Mouse (Mus musculus) adrenal gland (tissue): Measurements from ENCODE around the gene Wnt5a.

Source experiments
- intact Hi-C: fragments of 180-260 bp; cut with DNase I; formaldehyde crosslinking; loops from one replicate; pipeline ENCODE4 v1.15.1; 2025

Gene Wnt5a

DNA sequence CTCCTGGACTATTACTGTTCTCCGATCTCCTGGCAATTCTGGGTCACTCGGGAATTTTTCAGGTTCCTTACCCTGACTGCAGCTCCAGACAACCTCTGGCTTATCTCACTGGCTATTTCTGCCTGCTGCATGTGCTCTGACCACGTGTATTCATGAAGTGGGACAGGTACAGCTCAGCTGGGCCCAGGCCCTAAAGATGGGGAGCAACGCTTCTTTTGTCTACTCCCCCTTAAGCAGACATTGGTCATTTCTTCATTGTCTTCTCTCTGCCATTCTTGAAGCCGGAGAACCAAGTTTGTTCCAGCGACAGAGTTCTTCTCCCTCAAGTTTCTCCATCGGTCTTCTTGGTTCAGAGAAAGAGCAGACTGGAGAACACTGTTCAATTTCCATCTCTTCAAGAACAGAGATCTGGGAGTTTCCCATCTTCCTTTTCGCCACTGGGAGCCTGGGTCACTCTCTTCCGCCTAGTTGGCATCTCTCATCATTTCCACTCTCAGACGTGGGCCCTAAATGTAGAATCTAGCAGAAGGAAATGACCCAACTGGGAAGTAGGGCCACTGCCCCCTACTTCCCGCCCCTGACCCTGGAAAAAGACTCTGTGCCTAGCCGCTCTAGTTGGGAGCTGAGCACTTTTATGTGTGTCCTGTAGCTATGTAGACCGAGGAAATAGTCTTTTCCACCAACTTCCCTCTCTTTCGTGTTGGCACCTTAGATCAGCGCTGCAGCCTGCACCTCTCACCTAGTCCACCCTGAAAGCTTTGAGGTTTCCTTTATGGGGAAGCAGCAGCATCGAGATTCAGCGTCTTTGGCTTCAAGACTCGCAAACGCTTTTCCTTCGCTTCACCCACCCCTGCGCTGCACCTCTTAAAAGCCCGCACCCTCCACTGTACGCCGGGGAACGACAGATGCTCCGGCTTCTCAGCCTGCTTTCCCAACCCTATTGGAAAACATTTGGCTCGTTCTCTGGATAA is 4.0 kb downstream of the Wnt5a start:
- intact Hi-C loops = loop anchor here (5.0 to 10.0 kb wide), 5 partner anchors 61 to 701 kb away; no protein-coding TSS in a partner anchor

DNA sequence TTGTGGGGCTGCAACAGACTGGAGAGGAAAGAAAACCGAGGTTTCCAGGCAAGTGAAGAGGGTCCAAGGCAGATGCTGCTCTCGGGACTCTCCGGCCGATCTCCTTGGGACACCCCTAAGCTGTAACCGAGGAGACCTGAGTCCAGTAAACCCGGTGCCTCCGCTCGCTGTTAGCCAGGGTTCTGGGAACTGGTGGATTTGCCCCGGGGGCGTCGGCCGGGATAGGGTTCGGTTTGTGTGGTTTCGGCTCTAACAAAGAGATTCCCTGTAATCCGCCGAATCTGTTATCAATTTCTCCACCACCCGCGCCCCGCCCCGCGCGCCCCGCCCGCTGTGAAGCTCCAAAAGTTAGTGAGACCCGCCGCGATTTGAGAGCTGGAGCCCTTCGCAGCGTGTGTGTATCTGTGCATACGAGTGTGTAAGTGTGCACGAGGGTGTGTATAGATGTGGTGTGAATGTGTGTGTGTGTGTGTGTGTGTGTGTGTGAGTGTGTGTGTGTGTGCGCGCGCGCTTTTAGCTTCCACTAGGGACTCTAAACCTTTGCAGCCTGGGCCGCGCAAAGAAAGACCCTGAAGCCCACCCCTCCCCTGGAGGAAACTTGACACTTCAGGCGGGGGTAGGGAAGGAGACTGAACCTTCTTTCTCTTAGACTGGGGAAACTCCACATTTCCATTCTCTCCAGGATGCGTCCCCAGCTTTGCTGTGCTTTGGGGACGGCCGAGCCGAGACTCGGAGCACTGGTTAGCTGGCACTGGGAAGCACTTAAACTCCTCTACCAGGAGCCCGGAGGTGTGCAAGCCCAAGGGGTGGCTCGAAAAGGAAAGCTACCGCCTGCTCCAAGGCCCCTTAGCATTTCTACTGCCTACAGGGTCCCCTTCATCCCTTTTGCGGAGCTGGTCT is 5.1 kb downstream of the Wnt5a start:
- intact Hi-C loops = loop anchor here (5.0 to 10.0 kb wide), 5 partner anchors 62 to 702 kb away; no protein-coding TSS in a partner anchor

GRCm38 (mm10) chr14:28510341-28511028 is 5.9 kb downstream of the Wnt5a start:
- intact Hi-C loops = no loop called here

- intact Hi-C loops = no loop called here
Measured at GRCm38 (mm10) chr14:28511029-28511651, 6.6 kb downstream of the Wnt5a start.

DNA sequence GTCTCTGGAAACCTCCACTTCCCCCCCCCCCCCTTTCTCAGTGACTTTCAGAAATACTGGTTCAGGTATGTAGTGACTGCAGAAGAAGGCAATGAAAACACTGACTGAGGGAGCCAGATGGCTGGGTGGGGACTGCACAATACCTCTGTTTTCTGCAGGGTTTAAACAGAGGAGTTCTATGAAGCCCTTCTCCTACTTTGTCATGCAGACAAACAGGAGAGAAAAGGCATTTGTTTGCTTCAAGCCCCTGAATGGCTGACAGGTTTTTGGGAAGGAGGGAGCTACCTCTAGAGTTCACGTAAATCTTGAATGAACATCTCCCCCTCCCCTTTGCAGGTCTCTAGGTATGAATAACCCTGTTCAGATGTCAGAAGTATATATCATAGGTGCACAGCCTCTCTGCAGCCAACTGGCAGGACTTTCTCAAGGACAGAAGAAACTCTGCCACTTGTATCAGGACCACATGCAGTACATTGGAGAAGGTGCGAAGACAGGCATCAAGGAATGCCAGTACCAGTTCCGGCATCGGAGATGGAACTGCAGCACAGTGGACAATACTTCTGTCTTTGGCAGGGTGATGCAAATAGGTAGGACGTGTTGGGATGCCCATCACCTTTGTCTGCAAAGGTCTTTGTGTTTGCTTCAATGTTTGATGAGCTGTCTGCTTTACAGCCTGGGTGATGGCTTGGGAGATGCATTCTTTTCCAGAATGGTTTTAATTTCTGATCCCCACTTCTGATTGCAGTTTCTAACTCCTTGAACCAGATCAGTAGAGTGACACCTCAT is 8.4 kb downstream of the Wnt5a start:
- intact Hi-C loops = no loop called here

DNA sequence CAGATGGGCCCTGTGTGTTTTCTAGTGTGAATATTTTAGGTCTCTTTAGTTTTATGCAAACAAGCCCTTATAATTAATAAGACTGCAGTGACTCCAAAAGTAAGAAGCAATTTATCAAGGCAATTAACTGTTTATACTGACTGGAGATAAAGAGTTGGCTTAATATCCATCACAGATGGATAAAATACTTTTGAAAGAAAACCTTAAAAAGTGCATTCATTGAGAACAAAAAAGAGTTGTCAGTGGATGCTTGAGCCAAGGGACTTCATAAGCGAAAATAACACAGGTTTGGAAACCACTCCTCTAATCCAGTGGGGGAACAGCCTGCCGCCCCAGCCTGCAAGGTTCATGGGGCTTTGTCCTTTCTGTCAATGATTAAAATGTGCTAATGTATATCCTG is 9.6 kb downstream of the Wnt5a start:
- intact Hi-C loops = no loop called here

- intact Hi-C loops = no loop called here
Measured at GRCm38 (mm10) chr14:28515331-28515730, 10.8 kb downstream of the Wnt5a start.

GRCm38 (mm10) chr14:28517631-28518560 is 13.3 kb downstream of the Wnt5a start:
- intact Hi-C loops = no loop called here

DNA sequence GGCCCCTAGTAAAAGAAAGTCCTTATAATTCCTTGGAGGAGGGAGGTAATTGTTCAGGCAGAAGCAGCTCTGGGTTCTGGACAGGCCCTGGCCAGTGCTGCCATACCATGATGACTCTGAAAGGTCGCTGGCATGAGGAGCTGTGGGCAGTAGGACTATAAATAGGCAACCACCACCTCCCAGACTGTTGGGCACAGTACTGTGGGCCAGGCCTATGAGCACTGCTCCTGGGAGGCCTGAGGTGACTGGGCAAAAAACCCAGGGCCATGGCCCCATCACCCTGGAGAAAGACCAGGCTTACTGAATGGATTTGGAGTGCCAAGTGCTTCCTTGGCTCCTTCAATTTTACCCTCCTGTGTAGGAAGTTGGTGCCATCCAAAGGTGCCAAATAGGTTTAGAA is 16.6 kb downstream of the Wnt5a start:
- intact Hi-C loops = no loop called here

GRCm38 (mm10) chr14:28522611-28523010 is 18.1 kb downstream of the Wnt5a start:
- intact Hi-C loops = no loop called here

- intact Hi-C loops = no loop called here
Measured at GRCm38 (mm10) chr14:28525566-28525965, 21.0 kb downstream of the Wnt5a start.

- intact Hi-C loops = no loop called here
Measured at GRCm38 (mm10) chr14:28528151-28528685, 23.7 kb downstream of the Wnt5a start.

- intact Hi-C loops = no loop called here
Measured at GRCm38 (mm10) chr14:28531531-28531930, 27.0 kb downstream of the Wnt5a start.

GRCm38 (mm10) chr14:28532943-28533342 is 28.4 kb downstream of the Wnt5a start:
- intact Hi-C loops = no loop called here

DNA sequence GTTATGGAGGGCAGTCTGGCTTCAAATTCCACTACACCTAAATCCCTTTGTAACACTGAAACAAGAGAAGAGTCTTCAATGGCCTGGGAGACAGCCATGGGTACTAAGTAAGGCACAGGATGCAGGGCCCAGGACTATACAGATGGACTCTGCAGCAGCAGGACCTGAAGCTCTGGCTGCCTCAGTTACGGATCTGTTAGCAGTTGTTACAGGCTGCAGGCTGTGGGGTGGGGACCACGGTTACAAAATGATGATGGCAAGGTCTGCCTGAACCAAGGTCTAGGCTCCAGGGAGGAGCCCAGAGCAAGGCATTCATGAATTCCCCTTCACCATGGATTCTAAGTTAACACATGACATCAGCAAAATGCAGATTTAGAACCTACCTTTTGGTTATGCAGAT is 29.3 kb downstream of the Wnt5a start:
- intact Hi-C loops = no loop called here

GRCm38 (mm10) chr14:28535814-28536213 is 31.3 kb downstream of the Wnt5a start:
- intact Hi-C loops = no loop called here

- intact Hi-C loops = no loop called here
Measured at GRCm38 (mm10) chr14:28539577-28539976, 35.0 kb downstream of the Wnt5a start.

DNA sequence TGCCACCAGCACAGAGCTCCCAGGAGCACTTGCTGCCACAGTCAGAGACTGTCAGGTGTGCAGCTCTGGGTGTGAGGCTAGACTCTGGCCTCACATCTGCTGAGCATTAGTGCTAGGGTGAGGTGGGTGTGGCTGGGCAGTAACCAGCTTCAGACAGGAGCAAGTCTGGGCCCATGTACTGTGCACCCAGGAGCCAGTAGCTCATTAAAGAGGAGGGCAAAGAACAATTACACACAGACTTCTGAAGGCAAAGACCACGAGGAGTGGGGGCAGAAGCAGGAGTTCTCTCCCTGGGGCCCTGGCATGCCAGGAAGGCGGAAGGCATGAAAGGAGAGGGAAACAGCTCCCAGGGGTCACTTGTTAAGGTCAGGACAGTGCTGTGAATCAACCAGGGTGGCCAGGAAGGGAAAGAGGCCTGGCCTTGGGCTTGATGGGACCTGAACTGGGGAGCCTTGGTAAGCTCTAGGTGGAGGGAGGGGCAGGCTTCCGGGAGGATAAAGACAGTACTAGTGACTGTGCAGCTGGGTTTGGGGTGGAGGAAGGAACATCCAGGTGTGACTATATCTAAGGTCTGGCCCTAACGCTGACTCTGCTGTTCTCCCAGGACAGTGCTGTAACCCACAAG is 37.7 kb downstream of the Wnt5a start:
- intact Hi-C loops = no loop called here
